ENCODE assay signal across 14 mouse cellular contexts in the genomic region with DNA sequence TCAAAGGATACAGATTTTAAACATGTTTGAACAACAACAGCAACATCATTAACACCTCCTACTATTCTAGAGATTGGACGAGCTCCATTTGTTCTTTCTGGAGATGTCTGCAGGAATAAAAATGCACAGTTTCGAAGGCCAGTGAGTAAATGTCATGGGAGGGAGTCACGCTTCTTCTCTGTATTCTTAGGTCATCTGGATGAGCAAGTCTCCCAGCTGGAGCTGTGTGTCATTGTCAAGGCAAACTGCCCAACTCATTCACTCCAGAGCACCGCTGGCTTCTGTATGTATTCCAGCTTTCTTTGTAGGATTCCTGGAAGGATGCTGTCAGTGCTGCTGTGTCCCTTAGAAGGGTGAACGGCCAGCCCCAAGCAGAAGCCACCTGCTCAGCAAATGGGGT.
A peak's percentile ranks its signal among the peaks of the same experiment; 100 is the strongest.
DNase-seq lines count a peak whose midpoint lies in the region; ATAC-seq and TF ChIP-seq lines count a peak whose summit lies in the region.
"Had no signal": no experiment of that assay in that cellular context is flagged by ENCODE, and none has a peak within 500 bp of the region (broad histone marks: within the 10 kb centered on the region; RNA-seq: fewer than 3 reads in every experiment).

No protein-coding gene starts in this region.

- H3K27ac ChIP-seq in heart, adult 2 months: no peak overlapping the region
- no peak overlapping the region for H3K27ac ChIP-seq in heart, embryonic 12.5 days (ENCODE audit: poor library complexity, severe bottlenecking)
- H3K27ac ChIP-seq in heart, postnatal 0 days (ENCODE audit: low read depth): no peak overlapping the region
- H3K27ac ChIP-seq: embryonic facial prominence, embryonic 13.5 days; hindbrain, postnatal 0 days; liver, embryonic 14.5 days had no signal

- H3K9ac ChIP-seq in heart, adult 2 months (ENCODE audit: low read depth, low read length): no peak overlapping the region
- H3K9ac ChIP-seq in heart, embryonic 12.5 days: no peak overlapping the region
- H3K9ac ChIP-seq in heart, postnatal 0 days (replicated peaks; ENCODE audit: low read depth, low read length): no peak overlapping the region
- H3K9ac ChIP-seq: embryonic facial prominence, embryonic 13.5 days; liver, embryonic 14.5 days had no signal

- DNase-seq in heart, adult 2 months: peak; percentile 40 to 50
- peak; percentile 80 for DNase-seq in 3T3-L1 (ENCODE audit: low read depth, low spot score)
- peak; percentile 82 for DNase-seq in adrenal gland, adult 2 months
- DNase-seq in heart, postnatal 0 days (ENCODE audit: low spot score): no peak
- no peak for DNase-seq in thymus, postnatal 10 days (ENCODE audit: low spot score in 2 of 2)
- DNase-seq in layer of hippocampus, postnatal 10 days (ENCODE audit: low spot score in 2 of 2): no peak
- DNase-seq: cerebellum, postnatal 14 days; thymus, postnatal 36 days had no signal

- H3K36me3 ChIP-seq in heart, adult 2 months (ENCODE audit: control insufficient read depth, insufficient read depth, low read length): no peaks in the 10 kb centered on the region
- no peaks in the 10 kb centered on the region for H3K36me3 ChIP-seq in heart, embryonic 12.5 days
- no peaks in the 10 kb centered on the region for H3K36me3 ChIP-seq in heart, postnatal 0 days (replicated peaks; ENCODE audit: control insufficient read depth, insufficient read depth, low read length)
- H3K36me3 ChIP-seq: embryonic facial prominence, embryonic 13.5 days had no signal

- no peak overlapping the region for H3K4me2 ChIP-seq in heart, embryonic 12.5 days
- no peak overlapping the region for H3K4me2 ChIP-seq in heart, postnatal 0 days (ENCODE audit: low read depth, low read length)
- H3K4me2 ChIP-seq: embryonic facial prominence, embryonic 13.5 days had no signal

- WGBS in heart, adult 2 months: 68% methylated on average over 5 of the region's 5 CpGs
- 69% methylated on average over 5 of the region's 5 CpGs for WGBS in heart, embryonic 12.5 days
- WGBS in heart, postnatal 0 days: 66% methylated on average over 5 of the region's 5 CpGs

- no peak for TF ChIP-seq CTCF in heart, adult 2 months (IDR thresholded peaks at IDR 0.05)
- no peak for TF ChIP-seq CTCF in heart, postnatal 0 days (IDR thresholded peaks at IDR 0.05; ENCODE audit: low read depth)

- intact Hi-C loops in heart, adult 2 months (cut with DNase I): no loop called here

- TF ChIP-seq POLR2A in heart, adult 2 months (IDR thresholded peaks at IDR 0.05; ENCODE audit: insufficient read depth, low read depth, low read length): no peak

- no peak overlapping the region for H3K4me3 ChIP-seq in heart, adult 2 months
- H3K4me3 ChIP-seq in heart, embryonic 12.5 days: no peak overlapping the region
- H3K4me3 ChIP-seq in heart, postnatal 0 days (ENCODE audit: low read depth, low read length): no peak overlapping the region
- H3K4me3 ChIP-seq: embryonic facial prominence, embryonic 13.5 days had no signal

- peaks cover 8% of the 10 kb centered on the region for H3K4me1 ChIP-seq in heart, adult 2 months (ENCODE audit: control insufficient read depth, insufficient read depth, low read length)
- peaks cover 14% of the 10 kb centered on the region for H3K4me1 ChIP-seq in heart, embryonic 12.5 days (replicated peaks)
- peaks cover 16% of the 10 kb centered on the region; the same call in 1 of the 2 replicates for H3K4me1 ChIP-seq in heart, postnatal 0 days (ENCODE audit: control insufficient read depth, insufficient read depth)

- H3K9me3 ChIP-seq in heart, embryonic 12.5 days (replicated peaks): no peaks in the 10 kb centered on the region
- no peaks in the 10 kb centered on the region for H3K9me3 ChIP-seq in heart, postnatal 0 days (replicated peaks; ENCODE audit: control insufficient read depth, low read length)
- H3K9me3 ChIP-seq: embryonic facial prominence, embryonic 13.5 days had no signal

- no peaks in the 10 kb centered on the region for H3K27me3 ChIP-seq in heart, adult 2 months (ENCODE audit: control insufficient read depth, insufficient read depth, low read length)
- no peaks in the 10 kb centered on the region for H3K27me3 ChIP-seq in heart, embryonic 12.5 days (replicated peaks)
- no peaks in the 10 kb centered on the region for H3K27me3 ChIP-seq in heart, postnatal 0 days (ENCODE audit: control insufficient read depth, insufficient read depth, low read length)
- H3K27me3 ChIP-seq: embryonic facial prominence, embryonic 13.5 days had no signal

- no peak for TF ChIP-seq EP300 in heart, adult 2 months (IDR thresholded peaks at IDR 0.05; ENCODE audit: insufficient read depth, low read depth, low read length)
- TF ChIP-seq EP300 in heart, postnatal 0 days (IDR thresholded peaks at IDR 0.05; ENCODE audit: low read depth): no peak

- ATAC-seq in heart, embryonic 12.5 days (ENCODE audit: insufficient number of reproducible peaks, low FRiP score): no peak
- peak; percentile 15; the same call in 1 of the 2 replicates for ATAC-seq in heart, postnatal 0 days (ENCODE audit: insufficient read depth, low read depth)
- ATAC-seq in megakaryocyte progenitor cell, adult 5-6 weeks (replicated peaks; ENCODE audit: poor library complexity): no peak
- ATAC-seq: forebrain, embryonic 14.5 days; hindbrain, postnatal 0 days had no signal

- H3K79me2 ChIP-seq in heart, adult 2 months (replicated peaks; ENCODE audit: control insufficient read depth, insufficient read depth, low read length): no peaks in the 10 kb centered on the region

Comparison
In these comparisons a context has a peak if more than half of its experiments do, and no peak if none do; other contexts are left out.
1. DNase-seq: peak in heart, adult 2 months (2 of 2), 3T3-L1 (single experiment) and adrenal gland, adult 2 months (single experiment); none in heart, postnatal 0 days (single experiment), thymus, postnatal 10 days (0 of 2) and layer of hippocampus, postnatal 10 days (0 of 2).